Mouse (Mus musculus) adrenal gland, postnatal 36 days (tissue): ENCODE data around the gene Rlbp1. TPM values are rescaled to one million over a fixed set of nuclear protein-coding genes. Genes with fewer than 3 reads are reported as not detected.
A peak's percentile ranks its signal among the peaks of the same experiment; 100 is the strongest.

ENCODE experiments used
- DNase-seq, 2 experiments: peaks; one replicate each; pipeline ENCODE4 v3.0.0; 2021; ENCODE audit warnings: mixed read lengths in 1 of 2
- long read RNA-seq, 2 experiments: library from polyadenylated mRNA; stranded (forward); transcript quantifications; one replicate each; pipeline ENCODE4 v2.0.0; 2021; ENCODE audit warnings: borderline sequencing depth in 2 of 2
- total RNA-seq, 2 experiments: library from RNA; stranded (reverse); gene quantifications; 2 replicates each; pipeline ENCODE4 v1.2.3; 2021

Rlbp1 gene
- total RNA-seq: not detected
- long read RNA-seq, experiment 1: 0 reads
- long read RNA-seq, experiment 2: 0 reads

- DNase-seq: no peak
Observed at GRCm38 (mm10) chr7:79386422-79387133, at the start of gene Rlbp1. Gene Rlbp1 (minus strand): TSS chr7:79387048.

GRCm38 (mm10) chr7:79428243-79428642 lies 41.4 kb upstream of the Rlbp1 start:
- no peak for DNase-seq

DNA sequence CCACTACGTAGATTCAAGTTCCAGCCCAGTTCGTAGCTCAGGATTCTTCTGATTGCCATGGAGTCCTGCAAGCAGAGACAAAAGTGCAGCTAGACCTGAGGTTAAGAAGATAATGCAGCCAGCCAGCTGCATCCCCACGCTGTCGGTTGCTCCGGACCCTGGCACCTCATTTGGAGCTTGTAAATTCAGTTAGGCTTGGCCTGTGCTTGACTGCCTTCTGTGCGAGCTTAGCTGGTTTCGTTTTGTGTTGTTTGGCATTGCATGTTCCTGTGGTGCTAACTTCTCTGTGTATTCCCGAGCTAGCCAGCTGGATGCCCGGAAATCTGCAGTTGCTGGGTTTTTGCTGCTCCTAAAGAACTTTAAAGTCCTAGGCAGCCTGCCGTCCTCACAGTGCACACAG lies 39.0 kb upstream of the Rlbp1 start:
- no peak for DNase-seq

DNA sequence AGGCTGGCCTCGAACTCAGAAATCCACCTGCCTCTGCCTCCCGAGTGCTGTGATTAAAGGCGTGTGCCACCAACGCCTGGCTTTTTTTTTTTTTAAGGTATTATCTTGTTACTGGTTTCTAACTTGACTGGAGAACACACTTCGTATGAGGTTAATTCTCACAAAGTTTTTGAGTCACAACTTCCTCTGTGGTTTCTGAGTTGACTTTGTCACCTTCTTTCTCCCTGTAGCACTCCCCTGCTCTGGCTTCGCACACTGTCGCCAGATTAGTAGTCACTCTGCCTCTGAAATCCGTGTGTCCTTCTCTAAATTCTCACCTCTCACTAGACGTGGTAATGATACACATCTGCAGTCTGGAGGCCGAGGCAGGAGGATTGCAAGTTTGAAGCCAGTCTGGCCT lies 36.0 kb upstream of the Rlbp1 start:
- no peak for DNase-seq

DNA sequence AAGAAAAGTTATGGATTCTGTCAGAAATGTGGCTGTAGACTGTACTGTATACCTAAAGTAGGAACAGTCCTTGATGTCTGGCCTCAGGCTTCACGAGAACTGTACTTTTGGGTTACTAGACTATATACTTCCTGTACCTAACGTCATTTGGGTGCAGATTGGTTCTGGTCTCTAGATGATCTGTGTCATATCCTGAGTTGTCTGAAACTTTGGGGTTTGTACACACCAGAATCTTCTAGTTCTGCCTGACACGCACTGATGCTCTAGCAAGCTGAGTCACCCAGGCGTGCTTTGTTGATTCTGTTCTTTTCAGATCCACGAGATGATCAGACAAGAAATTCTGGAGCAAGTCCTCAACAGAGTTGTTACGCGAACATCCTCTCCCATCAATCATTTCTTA lies 33.1 kb upstream of the Rlbp1 start:
- no peak for DNase-seq

- no peak for DNase-seq
Observed at GRCm38 (mm10) chr7:79414449-79415375, 27.9 kb upstream of the Rlbp1 start.

DNA sequence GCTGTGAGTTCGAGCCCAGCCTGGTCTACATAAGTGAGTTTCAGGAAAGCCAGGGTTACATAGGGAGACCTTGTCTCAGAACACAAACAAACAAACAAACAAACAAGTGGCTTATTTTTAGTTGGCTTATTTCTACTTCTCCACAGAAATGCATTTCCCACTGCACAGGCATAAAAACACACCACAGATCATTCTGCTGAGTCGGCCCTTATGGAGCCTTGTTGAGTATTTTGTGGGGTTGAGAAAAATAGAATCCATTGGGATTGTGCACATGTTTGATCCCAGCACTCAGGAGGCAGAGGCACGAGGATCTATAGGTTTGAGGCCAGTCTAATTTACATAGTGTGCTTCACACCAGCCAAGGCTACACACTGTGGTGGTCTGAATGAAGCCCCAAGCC lies 13.4 kb upstream of the Rlbp1 start:
- DNase-seq: no peak

DNA sequence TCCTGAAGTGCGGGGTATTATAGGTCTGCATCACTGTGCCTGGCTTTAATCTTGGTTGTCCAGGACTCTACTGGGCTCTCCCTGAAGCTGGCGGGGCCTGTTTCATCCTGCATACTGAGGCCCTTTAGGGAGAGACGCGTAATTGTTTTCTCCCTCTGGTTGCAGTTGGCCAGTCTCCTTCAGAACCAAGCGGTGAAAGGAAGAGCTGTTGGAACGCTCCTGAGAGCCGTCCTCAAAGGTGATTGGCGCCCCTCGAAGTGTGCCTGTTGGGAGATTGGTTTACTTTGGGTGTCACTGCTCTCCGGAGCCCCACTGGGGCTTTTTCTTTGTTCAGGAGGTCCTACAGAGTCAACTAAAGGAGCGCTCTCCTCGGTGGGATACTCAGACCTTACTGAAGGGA lies 12.1 kb upstream of the Rlbp1 start:
- DNase-seq: no peak

- DNase-seq: no peak
Observed at GRCm38 (mm10) chr7:79398426-79398825, 11.6 kb upstream of the Rlbp1 start.

- DNase-seq: no peak
Observed at GRCm38 (mm10) chr7:79397446-79397963, 10.7 kb upstream of the Rlbp1 start.

DNA sequence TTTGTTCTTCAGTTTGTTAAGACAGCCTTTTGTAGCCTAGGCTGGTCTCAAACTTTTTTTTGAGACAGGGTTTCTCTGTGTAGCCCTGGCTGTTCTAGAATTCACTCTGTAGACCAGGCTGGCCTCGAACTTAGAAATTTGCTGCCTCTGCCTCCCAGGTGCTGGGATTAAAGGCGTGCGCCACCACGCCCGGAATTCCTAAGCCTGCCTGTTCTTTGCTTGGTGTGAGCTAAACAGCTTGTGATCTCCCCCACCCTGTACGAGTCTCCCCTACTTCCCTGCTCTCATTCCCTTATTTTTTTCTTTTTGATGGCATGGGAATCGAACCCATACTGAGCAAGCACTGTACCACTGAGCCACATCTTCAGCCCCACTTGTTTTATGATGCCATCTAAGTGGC lies 8.3 kb upstream of the Rlbp1 start:
- DNase-seq: no peak

DNA sequence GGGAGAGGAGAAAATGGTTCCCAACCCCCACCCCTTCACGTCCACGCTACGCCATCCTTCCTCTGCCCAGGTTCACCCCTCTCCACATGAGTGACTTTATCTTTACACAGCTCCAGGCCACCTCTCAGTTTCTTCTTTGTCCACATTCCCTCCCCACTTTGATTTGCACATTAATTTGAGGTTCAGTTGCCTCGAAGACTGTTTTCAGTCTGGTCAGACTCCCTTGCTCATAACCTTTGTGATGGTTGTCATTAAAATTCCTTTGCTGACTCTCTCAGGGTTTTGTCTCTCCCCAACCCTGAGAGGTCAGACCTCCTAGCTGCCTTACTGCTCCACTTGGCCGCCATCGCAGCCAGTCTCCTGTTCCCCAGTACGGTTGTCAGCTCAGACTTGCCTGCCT lies 7.8 kb upstream of the Rlbp1 start:
- no peak for DNase-seq

- no peak for DNase-seq
Observed at GRCm38 (mm10) chr7:79393924-79394323, 7.1 kb upstream of the Rlbp1 start.

DNA sequence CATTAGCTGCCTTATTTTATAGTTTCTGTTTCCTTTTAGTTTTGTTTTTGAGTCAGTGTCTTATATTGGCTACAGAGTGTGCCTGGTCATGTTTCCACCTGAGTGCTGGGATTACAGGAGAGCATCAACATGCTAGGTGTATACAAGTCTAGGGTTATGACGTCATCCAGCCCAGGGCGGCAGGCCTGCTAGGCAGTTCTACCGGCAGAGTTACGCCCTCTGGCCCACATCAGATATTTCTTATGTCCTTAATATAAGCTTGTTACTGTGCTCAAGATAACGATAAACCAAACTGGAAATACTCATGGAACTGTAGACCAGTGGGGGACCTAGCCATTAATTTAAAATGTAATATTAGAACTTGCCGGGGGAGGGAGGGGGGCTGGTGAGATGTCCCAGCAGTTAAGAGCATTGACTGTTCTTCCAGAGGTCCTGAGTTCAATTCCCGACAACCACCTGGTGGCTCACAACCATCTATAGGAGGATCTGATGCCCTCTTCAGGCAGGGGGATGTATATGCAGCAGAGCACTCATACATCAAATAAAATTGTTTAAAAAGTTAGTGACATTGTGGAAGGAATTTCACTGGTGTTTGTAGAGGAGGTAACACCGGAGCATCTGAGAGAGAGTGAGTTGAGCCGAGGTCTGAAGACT lies 6.1 kb upstream of the Rlbp1 start:
- no peak for DNase-seq

- DNase-seq: peak; percentile 94 to 97
Observed at GRCm38 (mm10) chr7:79391883-79392649, 5.2 kb upstream of the Rlbp1 start, which contains the start of gene Fanci. Gene Fanci (plus strand): TSS chr7:79391929.

DNA sequence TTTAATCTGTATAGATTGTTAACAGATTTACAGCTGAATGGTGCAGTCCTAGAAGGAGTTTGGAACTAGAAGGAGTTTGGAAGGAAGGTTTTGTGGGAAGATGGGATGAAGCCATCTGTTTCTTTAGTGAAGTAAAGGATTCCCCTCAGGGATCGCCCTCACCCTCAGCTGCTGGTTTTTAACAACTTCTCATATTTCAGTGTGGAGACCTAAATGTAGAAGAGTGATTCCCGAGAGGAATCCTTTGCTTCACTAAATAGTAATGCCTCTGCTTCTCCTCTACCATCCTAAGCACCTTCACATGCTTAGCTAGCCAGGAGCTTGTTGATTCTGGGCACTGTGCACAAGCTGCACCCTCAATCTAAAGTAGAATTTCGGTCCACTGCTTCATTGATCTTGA lies 4.6 kb upstream of the Rlbp1 start:
- DNase-seq: no peak

DNA sequence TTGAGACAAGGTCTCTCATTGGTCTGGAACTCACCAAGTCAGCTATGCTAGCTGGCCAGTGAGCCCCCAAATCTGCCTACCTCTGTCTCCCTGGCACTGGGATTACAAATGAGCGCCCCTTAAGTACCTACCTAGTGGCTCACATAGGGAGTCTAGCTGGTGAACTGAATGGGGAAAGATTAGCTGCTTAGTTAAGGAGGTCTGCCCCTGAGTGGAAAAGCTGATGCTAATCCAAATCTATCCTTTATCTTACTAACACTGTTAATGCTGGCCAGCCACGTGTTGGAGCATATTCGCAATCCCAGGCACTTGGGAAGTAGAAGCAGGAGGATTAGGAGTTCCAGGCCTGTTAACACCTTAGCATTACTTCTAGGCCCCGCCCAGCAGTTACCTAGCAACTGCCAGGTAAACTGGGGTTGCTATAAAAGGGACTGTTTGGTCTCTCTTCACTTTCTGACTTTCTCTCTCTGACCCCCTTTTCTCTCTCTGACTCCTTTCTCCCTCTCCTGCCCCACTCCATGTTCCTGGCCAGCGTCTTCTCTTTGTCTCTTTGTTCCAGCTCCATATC lies 3.4 kb upstream of the Rlbp1 start:
- DNase-seq: no peak

DNA sequence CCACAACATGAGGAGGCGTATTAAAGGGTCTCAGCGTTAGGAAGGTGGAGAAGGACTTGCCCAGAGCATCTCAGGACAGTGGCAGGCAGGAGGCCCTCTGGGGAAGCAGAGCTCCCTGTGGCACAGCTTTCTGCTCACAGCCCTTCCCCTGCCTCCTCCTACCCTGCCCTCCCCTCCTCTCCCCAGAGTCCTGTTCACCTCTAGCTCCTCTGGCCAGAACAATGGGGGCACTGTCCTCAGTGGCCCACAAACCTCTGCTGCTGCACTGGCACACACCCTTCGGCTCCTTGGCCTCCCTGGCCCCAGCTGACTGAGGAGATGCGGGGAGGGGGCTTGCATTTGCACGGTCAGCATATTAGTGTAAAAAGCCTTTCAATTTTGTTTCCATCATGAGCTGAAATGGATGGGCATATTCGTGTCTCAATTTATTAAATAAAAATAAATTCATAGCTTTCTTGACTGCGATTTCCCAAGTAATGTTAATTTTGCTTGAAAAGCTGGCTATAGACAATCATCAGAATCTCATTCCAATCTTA lies 1.9 kb upstream of the Rlbp1 start:
- DNase-seq: no peak

DNA sequence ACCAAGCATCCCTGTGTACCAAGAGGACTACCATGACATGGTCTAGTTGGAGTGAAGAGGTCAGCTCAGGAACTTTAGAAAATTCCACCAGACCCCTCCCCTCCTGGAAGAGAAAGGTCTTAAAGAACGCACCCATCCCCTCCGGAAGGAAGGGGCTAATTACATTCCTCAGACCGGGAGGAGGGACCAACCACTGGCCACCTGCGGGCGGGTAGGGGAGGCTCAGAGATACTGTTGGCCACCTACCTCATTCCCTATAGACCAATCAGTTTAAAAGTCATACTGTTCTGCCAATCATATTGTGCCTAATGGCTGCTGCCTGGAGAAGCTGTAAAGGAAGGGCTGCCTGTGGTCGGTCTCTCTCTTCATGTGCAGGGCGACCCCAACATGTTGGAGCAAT lies 1.1 kb upstream of the Rlbp1 start:
- DNase-seq: no peak

- DNase-seq: peak; percentile 34 to 35
Observed at GRCm38 (mm10) chr7:79387140-79387539, 292 bp upstream of the Rlbp1 start.
